Mouse (Mus musculus) bone marrow, adult 2 months (tissue): ENCODE measurements around the gene Slc6a8. TPM values are rescaled to one million over a fixed set of nuclear protein-coding genes. Genes with fewer than 3 reads are reported as not detected.

Source experiments
- H3K27ac ChIP-seq: fragments of 200-500 bp; 2 replicates; pipeline ENCODE4 v1.5.1; 2012; ENCODE audit warnings: low read depth, mild to moderate bottlenecking, control low read depth, inconsistent platforms, low read length; ENCODE audit not compliant: control insufficient read depth, poor library complexity, insufficient read depth
- H3K4me1 ChIP-seq: fragments of 200-500 bp; 2 replicates; pipeline ENCODE4 v1.6.1; 2011; ENCODE audit warnings: low read length; ENCODE audit not compliant: control insufficient read depth, insufficient read depth
- H3K4me3 ChIP-seq: fragments of 200-500 bp; replicated peaks from 2 replicates; pipeline ENCODE3; 2011; ENCODE audit warnings: mild to moderate bottlenecking, low read depth, low read length, control low read depth; ENCODE audit not compliant: control insufficient read depth
- CTCF ChIP-seq: fragments of 200-500 bp; IDR thresholded peaks from 2 replicates; pipeline ENCODE4 v1.5.1; 2011; ENCODE audit warnings: low read length, control low read depth; ENCODE audit not compliant: control insufficient read depth, insufficient read depth
- POLR2A ChIP-seq: fragments of 200-500 bp; IDR thresholded peaks from 2 replicates; pipeline ENCODE4 v1.6.1; 2011; ENCODE audit warnings: low read depth, mild to moderate bottlenecking, control low read depth, low read length, borderline replicate concordance; ENCODE audit not compliant: control insufficient read depth
- WGBS: fragments of 180-500 bp; shearing (Covaris S2); methylation state at CpG from one replicate; pipeline ENCODE4 v1.1.7; 2018; 5-methylcytosine and 5-hydroxymethylcytosine counted together
- polyA plus RNA-seq: library from polyadenylated mRNA; stranded (reverse); fragments of >200 nt; gene quantifications from 2 replicates; pipeline ENCODE4 v1.2.4, GENCODE M21; 2011; ENCODE audit warnings: low replicate concordance; ENCODE audit not compliant: missing spikeins, insufficient read depth, insufficient read length

Gene Slc6a8
- 3.5 and 7.7 TPM in 2 replicates for polyA plus RNA-seq

GRCm38 (mm10) chrX:73672879-73673618 is at the start of gene Slc6a8:
Gene Slc6a8, plus strand, starts transcription at chrX:73673150.
- H3K4me3 ChIP-seq, result no peak within 1 kb of the TSS
- no peak within 1 kb of the TSS for H3K27ac ChIP-seq
- TF ChIP-seq POLR2A, result no peak
- TF ChIP-seq CTCF, result no peak
- WGBS, result 16% methylated on average over 51 of the region's 72 CpGs
- no peaks in the 10 kb centered on the region for H3K4me1 ChIP-seq

GRCm38 (mm10) chrX:73626981-73627380 is 46.0 kb upstream of the Slc6a8 start:
- H3K4me3 ChIP-seq, result no peak overlapping the region
- no peaks in the 10 kb centered on the region for H3K4me1 ChIP-seq
- H3K27ac ChIP-seq, result no peak overlapping the region
- TF ChIP-seq POLR2A (no peak), CTCF (no peak)

- Histone ChIP-seq H3K4me3 (no peak overlapping the region), H3K4me1 (no peaks in the 10 kb centered on the region), H3K27ac (no peak overlapping the region)
- WGBS, result 10% methylated on average over 19 of the region's 19 CpGs
- TF ChIP-seq CTCF, result no peak
- TF ChIP-seq POLR2A, result no peak
Observed at GRCm38 (mm10) chrX:73635425-73635824, 37.5 kb upstream of the Slc6a8 start.

DNA sequence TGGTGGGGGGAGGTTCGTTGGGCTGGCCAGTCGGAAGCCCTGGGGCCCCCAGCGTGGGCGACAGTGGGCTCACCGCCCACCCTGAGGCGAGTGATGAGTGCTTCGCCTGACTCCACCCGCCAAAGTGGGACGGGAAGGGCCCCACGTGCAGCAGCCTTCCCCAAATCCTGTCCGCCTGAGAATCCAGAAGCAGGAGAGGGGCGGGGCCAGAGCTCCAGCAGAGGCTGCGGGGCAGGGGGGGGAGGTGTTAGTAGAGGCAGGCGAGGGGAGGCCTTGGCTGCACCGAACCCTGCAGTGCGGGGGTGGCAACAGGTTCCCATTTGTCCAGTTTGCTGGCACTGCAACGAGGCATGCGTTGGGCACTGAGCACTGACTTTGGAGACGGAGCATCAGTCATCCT is 35.5 kb upstream of the Slc6a8 start:
- no peak for TF ChIP-seq POLR2A
- no peak for TF ChIP-seq CTCF
- no peak overlapping the region for H3K27ac ChIP-seq
- H3K4me3 ChIP-seq, result no peak overlapping the region
- no peaks in the 10 kb centered on the region for H3K4me1 ChIP-seq
- 12% methylated on average over 19 of the region's 19 CpGs for WGBS

DNA sequence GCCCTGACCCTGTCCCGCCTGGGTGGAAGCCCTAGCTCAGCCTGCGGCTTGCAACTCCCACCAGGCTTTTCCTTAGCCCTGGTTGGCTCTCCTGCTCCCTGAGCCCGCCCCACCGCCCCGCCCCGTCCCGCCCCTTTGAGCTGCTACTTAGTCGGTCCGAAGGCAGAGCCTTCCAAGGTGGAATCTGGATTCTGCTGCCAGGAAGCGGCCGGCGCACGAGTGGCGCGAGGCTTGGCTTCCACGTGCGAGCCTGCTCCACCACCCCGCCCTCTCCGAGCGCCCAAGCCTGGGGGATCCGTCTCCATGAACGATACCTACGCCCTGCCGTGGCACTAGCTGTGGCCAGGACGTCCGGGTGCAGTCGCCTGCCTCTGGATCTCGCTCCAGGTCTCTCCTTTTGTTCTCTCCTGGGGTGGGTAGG is 33.7 kb upstream of the Slc6a8 start, which contains the start of gene Dusp9:
Dusp9 (plus strand) TSS at position 165 of the 421 bp plus-strand sequence.
- H3K4me3 ChIP-seq, result no peak within 1 kb of the TSS
- TF ChIP-seq CTCF (no peak), POLR2A (no peak)
- H3K4me1 ChIP-seq, result no peaks in the 10 kb centered on the region
- WGBS, result 18% methylated on average over 28 of the region's 28 CpGs
- H3K27ac ChIP-seq, result no peak within 1 kb of the TSS

GRCm38 (mm10) chrX:73639901-73640469 is 33.0 kb upstream of the Slc6a8 start:
- Histone ChIP-seq H3K4me1 (no peaks in the 10 kb centered on the region), H3K27ac (no peak overlapping the region), H3K4me3 (no peak overlapping the region)
- TF ChIP-seq POLR2A, result no peak
- no peak for TF ChIP-seq CTCF
- 13% methylated on average over 41 of the region's 41 CpGs for WGBS

DNA sequence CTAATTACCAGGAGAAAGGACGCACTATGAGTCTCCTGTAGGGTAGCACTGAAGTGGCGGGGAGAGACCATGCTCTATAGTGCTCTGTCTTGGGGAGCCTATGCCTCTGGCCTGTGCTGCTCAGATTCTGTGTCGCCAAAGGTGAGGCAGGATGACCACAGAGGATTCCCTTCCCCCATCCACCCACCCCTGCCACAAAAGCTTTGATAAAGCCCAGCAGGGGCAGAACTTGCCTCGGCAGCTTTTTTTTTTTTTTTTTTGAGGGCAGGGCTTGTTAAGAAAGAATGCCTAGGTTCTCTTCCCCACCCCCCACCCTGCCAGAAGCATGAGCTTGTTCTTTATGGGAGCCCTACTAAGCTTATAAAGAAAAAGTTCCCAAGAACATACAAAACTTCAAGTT is 27.8 kb upstream of the Slc6a8 start:
- Histone ChIP-seq H3K4me3 (no peak overlapping the region), H3K27ac (no peak overlapping the region), H3K4me1 (no peaks in the 10 kb centered on the region)
- TF ChIP-seq CTCF (no peak), POLR2A (no peak)
- WGBS, result 60% methylated on average over 4 of the region's 4 CpGs

GRCm38 (mm10) chrX:73650869-73651268 is 22.1 kb upstream of the Slc6a8 start:
- 84% methylated on average over 3 of the region's 3 CpGs for WGBS
- TF ChIP-seq POLR2A (no peak), CTCF (no peak)
- Histone ChIP-seq H3K27ac (no peak overlapping the region), H3K4me1 (peaks cover under 1% of the 10 kb centered on the region; the same call in 1 of the 2 replicates), H3K4me3 (no peak overlapping the region)
